Mouse (Mus musculus): ENCODE data around the gene Lpin3. TPM values are rescaled to one million over a fixed set of nuclear protein-coding genes. Genes with fewer than 3 reads are reported as not detected.

The Lpin3 gene
- 1.9 and 2.4 TPM in 2 replicates for polyA plus RNA-seq (2016; fragmentation: Nextera tagmentation; extraction: Ambion mirVana)

DNA sequence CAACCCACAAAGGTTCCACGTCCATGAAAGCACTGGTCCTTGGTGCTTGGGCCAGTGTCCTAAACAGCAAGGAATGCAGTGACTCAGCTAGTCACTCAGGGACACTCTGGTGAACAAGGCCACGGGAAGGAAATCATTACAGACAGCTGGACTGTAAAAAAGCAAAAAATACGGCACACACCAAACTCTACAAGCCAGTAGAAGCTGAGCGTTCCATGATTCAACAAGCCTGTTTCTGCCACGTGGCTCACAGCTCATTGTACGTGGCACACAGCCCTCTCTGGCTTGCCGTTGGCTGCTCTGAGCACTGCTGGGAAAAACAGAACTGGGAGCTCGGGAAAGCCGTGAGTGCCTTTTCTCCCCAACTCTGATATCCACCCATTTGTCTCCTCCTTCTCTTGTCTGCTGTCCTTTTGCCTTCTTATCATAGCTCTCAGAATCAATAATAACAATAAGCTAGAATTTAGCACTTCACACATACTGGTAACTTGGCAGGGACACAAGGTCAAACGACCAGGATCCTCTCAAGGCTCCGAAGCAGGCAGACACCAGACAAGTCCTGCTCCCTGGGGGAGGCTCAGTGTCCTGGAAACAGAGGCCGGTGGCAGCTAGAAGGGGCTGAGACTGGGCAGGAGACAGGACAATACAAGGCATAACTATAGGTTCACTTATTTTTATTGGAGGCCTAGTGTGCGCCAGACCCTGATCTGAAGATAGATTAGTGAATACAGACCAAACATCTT is at the start of gene Lpin3:
Gene Lpin3, plus strand, starts transcription at position 218 of the 743 bp plus-strand sequence.
- Histone ChIP-seq H3K27ac (no peak within 1 kb of the TSS), H3K4me3 (no peak within 1 kb of the TSS), H3K27me3 (ENCODE audit: insufficient read depth, poor library complexity, severe bottlenecking) (no peaks in the 10 kb centered on the region; the same call in 1 of the 2 replicates), H3K4me1 (peaks cover 14% of the 10 kb centered on the region; the same call in 1 of the 2 replicates), H3K36me3 (no peaks in the 10 kb centered on the region), H3K9me3 (no peaks in the 10 kb centered on the region)
- DNase-seq (ENCODE audit: low spot score): no peak
- 46% methylated on average over 13 of the region's 13 CpGs for WGBS

DNA sequence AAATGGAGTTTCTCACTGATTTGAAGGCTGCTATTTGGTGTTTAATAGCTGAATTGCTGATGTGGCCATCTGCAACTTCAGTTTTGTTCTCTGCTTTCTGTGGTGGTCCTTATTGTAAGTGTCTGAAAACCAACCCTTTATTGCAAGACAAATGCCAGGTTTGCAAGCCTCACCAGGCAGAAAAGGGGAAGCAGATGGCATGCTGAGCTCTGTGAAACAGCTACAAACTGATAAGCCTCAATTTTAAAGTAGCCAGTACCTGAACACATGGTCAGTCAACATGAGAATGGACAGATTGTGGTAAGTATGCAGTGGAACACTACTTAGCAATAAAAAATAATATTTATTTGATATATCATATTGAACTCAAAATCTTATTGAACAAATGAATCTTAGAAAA is 39.6 kb upstream of the Lpin3 start:
- Histone ChIP-seq H3K36me3 (no peaks in the 10 kb centered on the region), H3K9me3 (no peaks in the 10 kb centered on the region), H3K4me1 (no peaks in the 10 kb centered on the region), H3K27me3 (ENCODE audit: insufficient read depth, poor library complexity, severe bottlenecking) (no peaks in the 10 kb centered on the region), H3K27ac (no peak overlapping the region), H3K4me3 (no peak overlapping the region)
- no peak for DNase-seq (ENCODE audit: low spot score)

DNA sequence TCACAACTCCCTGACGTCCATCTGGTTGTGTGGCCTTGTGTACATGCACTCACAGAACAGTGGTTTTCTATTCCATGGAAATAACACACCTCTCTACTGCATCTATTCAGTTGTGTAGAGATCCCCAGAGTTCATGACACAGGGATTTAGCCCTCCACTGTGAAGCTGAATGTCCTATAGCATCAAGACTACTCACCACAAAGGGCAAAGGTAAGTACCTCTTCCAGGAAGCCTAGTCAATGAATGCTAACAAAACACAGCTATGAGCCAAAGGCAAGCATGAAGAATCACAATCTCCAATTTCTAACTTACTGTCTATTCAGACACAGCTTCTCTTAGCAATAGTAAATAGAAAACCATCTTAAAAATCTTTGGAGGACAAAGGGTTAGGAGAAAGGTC is 32.8 kb upstream of the Lpin3 start:
- Histone ChIP-seq H3K4me3 (no peak overlapping the region), H3K36me3 (no peaks in the 10 kb centered on the region), H3K27ac (no peak overlapping the region), H3K27me3 (ENCODE audit: insufficient read depth, poor library complexity, severe bottlenecking) (no peaks in the 10 kb centered on the region), H3K9me3 (no peaks in the 10 kb centered on the region), H3K4me1 (no peaks in the 10 kb centered on the region)
- 58% methylated on average over 1 of the region's 1 CpGs for WGBS
- DNase-seq (ENCODE audit: low spot score): no peak

DNA sequence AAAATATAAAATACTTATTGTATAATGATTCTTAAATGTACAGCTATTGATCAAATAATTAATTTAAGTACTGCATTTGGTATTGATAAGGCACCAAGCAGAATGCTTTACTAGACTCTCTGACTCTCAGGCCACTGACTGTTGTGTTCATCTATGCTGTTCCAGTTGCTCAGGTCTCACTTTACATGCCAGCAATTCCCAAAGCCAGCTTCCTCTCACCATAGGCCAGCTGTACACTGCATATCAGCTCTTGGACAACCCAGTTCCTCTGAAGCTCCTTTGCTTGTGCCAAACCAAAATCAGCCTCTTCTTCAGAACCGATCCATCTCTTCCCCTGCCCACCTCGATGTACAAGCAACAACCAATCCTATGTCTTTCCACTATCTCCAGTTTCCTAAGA is 32.3 kb upstream of the Lpin3 start:
- WGBS: 75% methylated on average over 2 of the region's 2 CpGs
- Histone ChIP-seq H3K27ac (no peak overlapping the region), H3K36me3 (no peaks in the 10 kb centered on the region), H3K4me1 (no peaks in the 10 kb centered on the region), H3K9me3 (no peaks in the 10 kb centered on the region), H3K27me3 (ENCODE audit: insufficient read depth, poor library complexity, severe bottlenecking) (no peaks in the 10 kb centered on the region), H3K4me3 (no peak overlapping the region)
- no peak for DNase-seq (ENCODE audit: low spot score)

DNA sequence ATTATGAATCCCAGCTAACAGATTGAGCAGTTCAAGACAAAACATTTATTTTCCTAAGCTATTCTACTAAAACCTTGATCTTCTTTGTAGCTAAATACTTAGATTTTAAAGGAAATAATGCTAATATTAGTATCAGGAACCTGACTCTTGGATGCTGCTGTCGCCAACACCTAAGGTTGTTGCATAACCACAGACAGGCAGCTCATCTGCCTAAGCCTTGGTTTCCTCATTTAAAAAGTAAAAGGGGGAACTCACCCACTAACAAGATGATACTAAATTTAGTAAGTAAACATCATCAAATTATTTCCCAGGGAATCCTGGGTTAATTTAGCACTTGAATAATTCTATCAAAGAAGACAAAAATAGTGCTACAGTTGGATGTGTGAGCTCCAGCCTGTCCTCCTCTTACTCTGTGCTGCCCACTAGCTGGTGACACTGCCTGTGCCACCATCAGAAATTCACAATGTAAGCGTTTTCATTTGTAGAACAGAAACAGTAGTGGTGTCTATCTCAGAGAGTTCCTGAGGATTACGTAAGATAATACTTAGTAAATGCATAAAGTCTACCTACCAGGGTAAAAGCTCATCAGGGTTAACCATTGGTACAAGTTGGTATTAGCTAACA is 30.7 kb upstream of the Lpin3 start:
- no peak for DNase-seq (ENCODE audit: low spot score)
- WGBS: 77% methylated on average over 3 of the region's 3 CpGs
- no peak overlapping the region for H3K4me3 ChIP-seq

DNA sequence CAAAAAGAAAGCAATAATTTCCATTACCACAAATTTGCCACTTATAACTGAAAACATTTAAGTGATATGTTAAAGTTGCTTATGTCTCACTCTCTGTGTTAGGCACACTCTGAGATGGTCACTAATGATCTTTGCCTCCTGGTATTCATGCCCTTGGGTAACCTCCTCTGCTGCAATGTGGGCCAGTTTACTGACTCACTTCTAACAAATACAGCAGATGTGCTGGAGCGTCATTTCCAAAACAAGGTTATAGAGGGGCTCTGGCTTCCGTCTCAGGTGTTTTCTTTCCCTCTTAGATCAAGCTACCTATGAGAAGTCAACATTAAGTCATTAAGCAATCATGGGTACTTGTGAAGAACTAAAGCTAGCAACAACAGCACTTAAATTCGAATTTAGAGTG is 30.1 kb upstream of the Lpin3 start:
- 72% methylated on average over 3 of the region's 3 CpGs for WGBS
- no peak for DNase-seq (ENCODE audit: low spot score)
- no peak overlapping the region for H3K4me3 ChIP-seq
- no peaks in the 10 kb centered on the region for H3K4me1 ChIP-seq
- H3K9me3 ChIP-seq: no peaks in the 10 kb centered on the region
- no peak overlapping the region for H3K27ac ChIP-seq
- H3K36me3 ChIP-seq: no peaks in the 10 kb centered on the region
- H3K27me3 ChIP-seq (ENCODE audit: insufficient read depth, poor library complexity, severe bottlenecking): no peaks in the 10 kb centered on the region

More for the DNA sequence above, 30.7 kb upstream of the Lpin3 start:
- Histone ChIP-seq H3K36me3 (no peaks in the 10 kb centered on the region), H3K4me1 (no peaks in the 10 kb centered on the region), H3K27ac (no peak overlapping the region), H3K27me3 (ENCODE audit: insufficient read depth, poor library complexity, severe bottlenecking) (no peaks in the 10 kb centered on the region), H3K9me3 (no peaks in the 10 kb centered on the region)

DNA sequence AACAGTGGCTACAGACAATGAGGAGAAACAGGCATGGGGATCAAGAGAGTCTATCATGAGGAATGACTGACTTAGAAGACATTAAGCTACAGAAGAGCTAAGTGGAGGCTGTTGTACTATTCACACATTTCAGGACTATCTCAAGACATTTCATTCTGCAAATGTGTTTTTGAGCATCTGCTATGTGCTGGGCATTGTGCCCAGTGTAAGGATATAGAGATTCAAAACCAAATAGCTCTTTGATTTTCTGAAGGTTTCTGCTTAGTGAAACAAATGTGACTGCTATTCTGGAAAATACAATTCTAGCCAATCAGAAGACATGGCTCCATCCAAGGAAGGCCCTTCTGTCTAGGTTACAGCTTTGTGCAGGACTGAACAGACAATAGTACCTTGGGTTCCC is 25.8 kb upstream of the Lpin3 start:
- no peak for DNase-seq (ENCODE audit: low spot score)
- H3K27me3 ChIP-seq (ENCODE audit: insufficient read depth, poor library complexity, severe bottlenecking): no peaks in the 10 kb centered on the region
- no peak overlapping the region for H3K27ac ChIP-seq
- H3K9me3 ChIP-seq: no peaks in the 10 kb centered on the region
- no peak overlapping the region for H3K4me3 ChIP-seq
- no peaks in the 10 kb centered on the region for H3K36me3 ChIP-seq
- H3K4me1 ChIP-seq: no peaks in the 10 kb centered on the region

DNA sequence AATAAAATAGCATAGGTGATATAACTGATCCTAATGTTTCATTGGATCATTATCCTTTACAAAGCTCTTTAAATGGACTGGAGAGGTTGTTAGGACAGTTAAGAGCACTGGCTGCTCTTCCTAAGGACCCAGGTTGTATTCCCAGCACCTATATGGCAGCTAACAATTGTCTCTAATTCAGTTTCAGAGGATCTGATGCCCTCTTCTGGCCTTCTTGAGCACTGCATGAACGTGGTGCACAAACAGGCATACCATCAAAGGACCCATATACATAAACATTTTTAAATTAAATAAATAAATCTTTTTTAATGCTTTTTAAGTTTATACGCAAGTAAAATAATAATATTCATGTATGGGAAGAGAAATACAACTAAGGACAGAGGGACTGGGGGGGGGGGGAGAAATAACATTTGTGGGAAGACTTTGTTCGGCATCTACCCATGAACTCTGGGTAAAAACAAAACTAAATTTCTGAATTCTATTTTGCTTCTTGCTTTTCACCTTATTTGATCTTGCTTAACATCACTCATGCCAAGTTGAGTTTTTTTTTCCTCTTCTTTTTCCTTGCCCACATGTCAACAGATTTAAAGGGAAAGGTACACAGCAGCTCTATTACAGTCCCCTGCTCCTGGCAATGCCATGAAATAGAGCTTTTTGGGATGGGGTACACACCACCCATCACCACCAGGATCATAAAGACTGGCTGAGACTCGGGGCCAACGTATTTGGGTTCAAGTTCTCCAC is 23.9 kb upstream of the Lpin3 start:
- Histone ChIP-seq H3K4me1 (no peaks in the 10 kb centered on the region), H3K36me3 (no peaks in the 10 kb centered on the region), H3K4me3 (no peak overlapping the region), H3K27ac (no peak overlapping the region), H3K9me3 (no peaks in the 10 kb centered on the region), H3K27me3 (ENCODE audit: insufficient read depth, poor library complexity, severe bottlenecking) (no peaks in the 10 kb centered on the region)
- 71% methylated on average over 5 of the region's 5 CpGs for whole genome bisulfite sequencing
- DNase-seq (ENCODE audit: low spot score): no peak

DNA sequence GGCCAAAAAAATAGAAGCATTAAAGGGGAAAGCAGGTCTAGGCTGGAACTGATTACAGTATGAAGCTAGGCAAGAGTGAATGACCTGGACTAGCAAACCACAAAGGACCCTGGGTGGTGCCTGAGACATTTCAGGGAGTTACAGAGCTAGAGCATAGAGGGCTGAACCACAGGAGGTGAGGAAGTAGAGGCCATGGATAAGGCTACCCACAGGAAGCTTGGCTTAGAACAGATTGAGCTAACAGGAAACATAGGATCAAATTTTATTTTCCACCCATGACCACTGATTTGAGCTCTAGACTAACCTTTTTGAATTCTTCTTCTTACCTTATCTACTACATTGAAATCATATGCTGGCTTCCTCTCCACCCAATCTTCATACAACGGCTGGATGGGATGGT is 20.1 kb upstream of the Lpin3 start:
- H3K27ac ChIP-seq: no peak overlapping the region
- H3K4me3 ChIP-seq: no peak overlapping the region
- 66% methylated on average over 1 of the region's 1 CpGs for WGBS
- no peaks in the 10 kb centered on the region for H3K36me3 ChIP-seq
- H3K27me3 ChIP-seq (ENCODE audit: insufficient read depth, poor library complexity, severe bottlenecking): no peaks in the 10 kb centered on the region
- DNase-seq (ENCODE audit: low spot score): no peak
- no peaks in the 10 kb centered on the region for H3K4me1 ChIP-seq
- H3K9me3 ChIP-seq: no peaks in the 10 kb centered on the region

DNA sequence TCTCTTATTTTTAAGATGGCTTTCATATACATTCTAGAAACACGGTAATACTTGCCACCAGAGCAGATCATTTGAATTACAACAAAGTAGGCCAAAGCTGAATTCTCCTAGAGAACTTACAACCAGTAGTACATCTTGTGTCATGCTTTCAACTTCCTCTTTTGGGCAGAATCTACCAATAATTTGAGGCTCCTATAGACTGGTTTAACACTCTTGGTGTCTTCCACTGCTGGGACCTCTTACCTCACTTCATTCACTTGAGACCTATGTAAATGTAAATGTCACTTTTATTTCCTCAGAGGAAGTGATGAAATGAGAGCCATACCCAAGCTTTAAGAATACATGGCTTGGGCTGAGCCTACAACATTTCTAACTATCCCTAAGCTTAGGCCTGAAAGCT is 16.4 kb upstream of the Lpin3 start:
- no peaks in the 10 kb centered on the region for H3K36me3 ChIP-seq
- H3K9me3 ChIP-seq: no peaks in the 10 kb centered on the region
- H3K4me3 ChIP-seq: no peak overlapping the region
- H3K27ac ChIP-seq: no peak overlapping the region
- H3K27me3 ChIP-seq (ENCODE audit: insufficient read depth, poor library complexity, severe bottlenecking): no peaks in the 10 kb centered on the region
- H3K4me1 ChIP-seq: no peaks in the 10 kb centered on the region
- WGBS: 77% methylated on average over 1 of the region's 1 CpGs
- no peak for DNase-seq (ENCODE audit: low spot score)

DNA sequence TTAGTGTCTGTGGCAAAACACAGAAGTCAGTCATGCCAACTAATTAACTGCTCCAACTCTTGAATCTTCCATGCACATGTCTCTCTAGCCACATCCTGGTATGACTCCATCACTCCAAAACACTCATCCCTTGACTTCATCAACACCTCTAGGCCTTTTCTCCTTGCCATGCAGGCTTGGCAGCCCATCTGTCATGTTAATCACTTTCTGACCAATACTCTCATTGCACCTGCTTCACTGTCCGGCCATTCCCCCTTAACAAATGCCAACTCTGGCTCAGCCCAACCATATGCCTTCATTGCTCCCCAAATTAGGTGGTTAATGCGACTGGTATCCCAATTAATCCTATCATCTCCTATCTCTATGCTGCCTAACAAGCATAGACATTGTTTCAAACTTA is 15.2 kb upstream of the Lpin3 start:
- Histone ChIP-seq H3K4me1 (no peaks in the 10 kb centered on the region), H3K9me3 (no peaks in the 10 kb centered on the region), H3K4me3 (no peak overlapping the region), H3K27me3 (ENCODE audit: insufficient read depth, poor library complexity, severe bottlenecking) (no peaks in the 10 kb centered on the region), H3K36me3 (no peaks in the 10 kb centered on the region), H3K27ac (no peak overlapping the region)
- DNase-seq (ENCODE audit: low spot score): no peak
- WGBS: 75% methylated on average over 2 of the region's 2 CpGs

DNA sequence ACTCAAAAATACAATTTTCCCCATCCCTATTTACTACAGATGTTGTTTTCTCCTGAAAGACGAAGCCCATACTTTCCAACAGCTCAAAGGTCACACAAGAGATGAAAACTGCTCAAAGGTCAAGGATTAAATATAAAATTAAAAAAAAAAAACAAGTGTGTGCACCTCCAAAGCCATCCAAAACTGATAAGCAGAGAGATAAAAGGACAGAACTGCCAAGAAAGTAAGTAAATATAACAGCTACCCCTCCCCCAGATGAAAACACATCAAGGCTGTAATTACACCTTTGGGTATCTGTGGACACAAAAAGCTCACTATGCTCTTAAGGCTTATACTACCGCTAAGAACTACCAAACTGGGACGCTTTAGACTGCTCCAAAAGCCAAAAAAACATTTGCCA is 11.0 kb upstream of the Lpin3 start:
- peaks cover 11% of the 10 kb centered on the region for H3K4me1 ChIP-seq
- no peaks in the 10 kb centered on the region for H3K36me3 ChIP-seq
- H3K27me3 ChIP-seq (ENCODE audit: insufficient read depth, poor library complexity, severe bottlenecking): no peaks in the 10 kb centered on the region
- H3K9me3 ChIP-seq: no peaks in the 10 kb centered on the region
- no peak for DNase-seq (ENCODE audit: low spot score)
- no peak overlapping the region for H3K27ac ChIP-seq
- no peak overlapping the region for H3K4me3 ChIP-seq
- 76% methylated on average over 3 of the region's 3 CpGs for WGBS

DNA sequence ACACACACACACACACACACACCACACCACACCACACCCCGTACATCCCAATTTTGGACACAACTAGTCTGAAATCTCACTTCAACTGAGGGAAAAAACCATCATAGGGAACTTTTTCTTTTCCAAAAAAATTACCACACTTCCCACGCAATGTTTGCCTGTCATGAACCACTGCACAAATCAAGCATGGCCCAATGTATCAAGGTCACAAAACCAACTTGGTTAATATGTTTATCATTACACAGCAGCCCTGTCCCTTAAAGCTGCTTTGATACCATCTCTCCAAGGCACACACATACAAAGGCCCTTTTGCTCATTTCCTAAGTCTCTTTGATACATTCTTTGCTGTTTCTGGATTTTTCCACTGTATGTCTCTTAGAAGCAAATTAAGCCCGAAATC is 9.2 kb upstream of the Lpin3 start:
- WGBS: 87% methylated on average over 3 of the region's 3 CpGs
- Histone ChIP-seq H3K4me1 (peaks cover 11% of the 10 kb centered on the region), H3K27me3 (ENCODE audit: insufficient read depth, poor library complexity, severe bottlenecking) (no peaks in the 10 kb centered on the region), H3K9me3 (no peaks in the 10 kb centered on the region), H3K27ac (no peak overlapping the region), H3K36me3 (no peaks in the 10 kb centered on the region), H3K4me3 (no peak overlapping the region)
- DNase-seq (ENCODE audit: low spot score): no peak
